Mouse (Mus musculus): ENCODE measurements around the gene Iqschfp. TPM values are rescaled to one million over a fixed set of nuclear protein-coding genes. Genes with fewer than 3 reads are reported as not detected.

Iqschfp gene
- polyA plus RNA-seq, 1 experiment from 2014 or later: 0.39 TPM

- no peak for DNase-seq (ENCODE audit: low spot score)
- H3K4me1 ChIP-seq (replicated peaks; ENCODE audit: control insufficient read depth, insufficient read depth, low read length): no peaks in the 10 kb centered on the region
- H3K36me3 ChIP-seq (ENCODE audit: control insufficient read depth, insufficient read depth, low read length): no peaks in the 10 kb centered on the region
- ATAC-seq (ENCODE audit: low FRiP score): no peak
- H3K9ac ChIP-seq (ENCODE audit: low read depth, low read length): no peak overlapping the region
- H3K4me2 ChIP-seq (replicated peaks; ENCODE audit: low read depth, low read length): no peak overlapping the region
- WGBS: 81% methylated on average over 3 of the region's 3 CpGs
- no peak overlapping the region for H3K4me3 ChIP-seq (ENCODE audit: low read depth, low read length)
- no peaks in the 10 kb centered on the region for H3K27me3 ChIP-seq (ENCODE audit: control insufficient read depth, insufficient read depth, low read length)
- H3K9me3 ChIP-seq (ENCODE audit: control insufficient read depth, low read length): no peaks in the 10 kb centered on the region
- H3K27ac ChIP-seq (ENCODE audit: low read depth, low read length): no peak overlapping the region
Observed at GRCm38 (mm10) chr3:68412262-68412661, 520.2 kb downstream of the Iqschfp start.

- H3K9me3 ChIP-seq (ENCODE audit: control insufficient read depth, low read length): no peaks in the 10 kb centered on the region
- H3K27me3 ChIP-seq (ENCODE audit: control insufficient read depth, insufficient read depth, low read length): no peaks in the 10 kb centered on the region
- no peaks in the 10 kb centered on the region for H3K4me1 ChIP-seq (replicated peaks; ENCODE audit: control insufficient read depth, insufficient read depth, low read length)
- DNase-seq (ENCODE audit: low spot score) (no peak), ATAC-seq (ENCODE audit: low FRiP score) (no peak)
- H3K36me3 ChIP-seq (ENCODE audit: control insufficient read depth, insufficient read depth, low read length): no peaks in the 10 kb centered on the region
- 83% methylated on average over 4 of the region's 4 CpGs for WGBS
- H3K4me3 ChIP-seq (ENCODE audit: low read depth, low read length): no peak overlapping the region
- no peak overlapping the region for H3K9ac ChIP-seq (ENCODE audit: low read depth, low read length)
- H3K27ac ChIP-seq (ENCODE audit: low read depth, low read length): no peak overlapping the region
- H3K4me2 ChIP-seq (replicated peaks; ENCODE audit: low read depth, low read length): no peak overlapping the region
Observed at GRCm38 (mm10) chr3:68419792-68420191, 527.8 kb downstream of the Iqschfp start.

- Histone ChIP-seq H3K9me3 (ENCODE audit: control insufficient read depth, low read length) (no peaks in the 10 kb centered on the region), H3K27me3 (ENCODE audit: control insufficient read depth, insufficient read depth, low read length) (no peaks in the 10 kb centered on the region), H3K9ac (ENCODE audit: low read depth, low read length) (no peak overlapping the region), H3K4me2 (replicated peaks; ENCODE audit: low read depth, low read length) (no peak overlapping the region), H3K36me3 (ENCODE audit: control insufficient read depth, insufficient read depth, low read length) (no peaks in the 10 kb centered on the region), H3K27ac (ENCODE audit: low read depth, low read length) (no peak overlapping the region), H3K4me1 (replicated peaks; ENCODE audit: control insufficient read depth, insufficient read depth, low read length) (no peaks in the 10 kb centered on the region), H3K4me3 (ENCODE audit: low read depth, low read length) (no peak overlapping the region)
- DNase-seq (ENCODE audit: low spot score) (no peak), ATAC-seq (ENCODE audit: low FRiP score) (no peak)
- WGBS: 90% methylated on average over 2 of the region's 2 CpGs
Observed at GRCm38 (mm10) chr3:68420927-68421326, 528.9 kb downstream of the Iqschfp start.

GRCm38 (mm10) chr3:68421849-68422248 lies 529.8 kb downstream of the Iqschfp start:
- Histone ChIP-seq H3K4me1 (replicated peaks; ENCODE audit: control insufficient read depth, insufficient read depth, low read length) (no peaks in the 10 kb centered on the region), H3K4me2 (replicated peaks; ENCODE audit: low read depth, low read length) (no peak overlapping the region), H3K36me3 (ENCODE audit: control insufficient read depth, insufficient read depth, low read length) (no peaks in the 10 kb centered on the region), H3K9ac (ENCODE audit: low read depth, low read length) (no peak overlapping the region), H3K27me3 (ENCODE audit: control insufficient read depth, insufficient read depth, low read length) (no peaks in the 10 kb centered on the region), H3K9me3 (ENCODE audit: control insufficient read depth, low read length) (no peaks in the 10 kb centered on the region), H3K27ac (ENCODE audit: low read depth, low read length) (no peak overlapping the region), H3K4me3 (ENCODE audit: low read depth, low read length) (no peak overlapping the region)
- WGBS: 83% methylated on average over 2 of the region's 2 CpGs
- DNase-seq (ENCODE audit: low spot score) (no peak), ATAC-seq (ENCODE audit: low FRiP score) (no peak)

- Histone ChIP-seq H3K36me3 (ENCODE audit: control insufficient read depth, insufficient read depth, low read length) (no peaks in the 10 kb centered on the region), H3K27me3 (ENCODE audit: control insufficient read depth, insufficient read depth, low read length) (no peaks in the 10 kb centered on the region), H3K9ac (ENCODE audit: low read depth, low read length) (no peak overlapping the region), H3K27ac (ENCODE audit: low read depth, low read length) (no peak overlapping the region), H3K4me1 (replicated peaks; ENCODE audit: control insufficient read depth, insufficient read depth, low read length) (no peaks in the 10 kb centered on the region), H3K4me3 (ENCODE audit: low read depth, low read length) (no peak overlapping the region), H3K9me3 (ENCODE audit: control insufficient read depth, low read length) (no peaks in the 10 kb centered on the region), H3K4me2 (replicated peaks; ENCODE audit: low read depth, low read length) (no peak overlapping the region)
- WGBS: 92% methylated on average over 5 of the region's 5 CpGs
- no peak for ATAC-seq (ENCODE audit: low FRiP score)
- DNase-seq (ENCODE audit: low spot score): no peak
Observed at GRCm38 (mm10) chr3:68428081-68428480, 536.0 kb downstream of the Iqschfp start.

- no peak for ATAC-seq (ENCODE audit: low FRiP score)
- 53% methylated on average over 7 of the region's 7 CpGs for WGBS
- H3K4me1 ChIP-seq (replicated peaks; ENCODE audit: control insufficient read depth, insufficient read depth, low read length): no peaks in the 10 kb centered on the region
- no peak for DNase-seq (ENCODE audit: low spot score)
- no peaks in the 10 kb centered on the region for H3K36me3 ChIP-seq (ENCODE audit: control insufficient read depth, insufficient read depth, low read length)
- no peak overlapping the region for H3K9ac ChIP-seq (ENCODE audit: low read depth, low read length)
- H3K9me3 ChIP-seq (ENCODE audit: control insufficient read depth, low read length): no peaks in the 10 kb centered on the region
- H3K4me3 ChIP-seq (ENCODE audit: low read depth, low read length): no peak overlapping the region
- no peak overlapping the region for H3K4me2 ChIP-seq (replicated peaks; ENCODE audit: low read depth, low read length)
- no peak overlapping the region for H3K27ac ChIP-seq (ENCODE audit: low read depth, low read length)
- no peaks in the 10 kb centered on the region for H3K27me3 ChIP-seq (ENCODE audit: control insufficient read depth, insufficient read depth, low read length)
Observed at GRCm38 (mm10) chr3:68434435-68434834, 542.4 kb downstream of the Iqschfp start.

GRCm38 (mm10) chr3:68434897-68435296 lies 542.9 kb downstream of the Iqschfp start:
- ATAC-seq (ENCODE audit: low FRiP score): no peak
- WGBS: 80% methylated on average over 2 of the region's 2 CpGs
- DNase-seq (ENCODE audit: low spot score): no peak

GRCm38 (mm10) chr3:68448480-68448879 lies 556.4 kb downstream of the Iqschfp start:
- H3K27ac ChIP-seq (ENCODE audit: low read depth, low read length): no peak overlapping the region
- H3K4me2 ChIP-seq (replicated peaks; ENCODE audit: low read depth, low read length): no peak overlapping the region
- no peak for DNase-seq (ENCODE audit: low spot score)
- ATAC-seq (ENCODE audit: low FRiP score): no peak
- 82% methylated on average over 2 of the region's 2 CpGs for whole genome bisulfite sequencing
- H3K36me3 ChIP-seq (ENCODE audit: control insufficient read depth, insufficient read depth, low read length): no peaks in the 10 kb centered on the region
- no peaks in the 10 kb centered on the region for H3K9me3 ChIP-seq (ENCODE audit: control insufficient read depth, low read length)
- no peaks in the 10 kb centered on the region for H3K4me1 ChIP-seq (replicated peaks; ENCODE audit: control insufficient read depth, insufficient read depth, low read length)
- no peak overlapping the region for H3K4me3 ChIP-seq (ENCODE audit: low read depth, low read length)
- H3K27me3 ChIP-seq (ENCODE audit: control insufficient read depth, insufficient read depth, low read length): no peaks in the 10 kb centered on the region
- no peak overlapping the region for H3K9ac ChIP-seq (ENCODE audit: low read depth, low read length)

More at GRCm38 (mm10) chr3:68434897-68435296, 542.9 kb downstream of the Iqschfp start:
- no peaks in the 10 kb centered on the region for H3K4me1 ChIP-seq (replicated peaks; ENCODE audit: control insufficient read depth, insufficient read depth, low read length)
- H3K27me3 ChIP-seq (ENCODE audit: control insufficient read depth, insufficient read depth, low read length): no peaks in the 10 kb centered on the region
- H3K36me3 ChIP-seq (ENCODE audit: control insufficient read depth, insufficient read depth, low read length): no peaks in the 10 kb centered on the region
- no peak overlapping the region for H3K27ac ChIP-seq (ENCODE audit: low read depth, low read length)
- H3K4me3 ChIP-seq (ENCODE audit: low read depth, low read length): no peak overlapping the region
- no peak overlapping the region for H3K4me2 ChIP-seq (replicated peaks; ENCODE audit: low read depth, low read length)
- H3K9me3 ChIP-seq (ENCODE audit: control insufficient read depth, low read length): no peaks in the 10 kb centered on the region
- no peak overlapping the region for H3K9ac ChIP-seq (ENCODE audit: low read depth, low read length)

- H3K4me3 ChIP-seq (ENCODE audit: low read depth, low read length): no peak overlapping the region
- 100% methylated on average over 1 of the region's 1 CpGs for WGBS
- ATAC-seq (ENCODE audit: low FRiP score) (no peak), DNase-seq (ENCODE audit: low spot score) (no peak)
- no peaks in the 10 kb centered on the region for H3K4me1 ChIP-seq (replicated peaks; ENCODE audit: control insufficient read depth, insufficient read depth, low read length)
- no peaks in the 10 kb centered on the region for H3K36me3 ChIP-seq (ENCODE audit: control insufficient read depth, insufficient read depth, low read length)
- no peak overlapping the region for H3K9ac ChIP-seq (ENCODE audit: low read depth, low read length)
- H3K9me3 ChIP-seq (ENCODE audit: control insufficient read depth, low read length): no peaks in the 10 kb centered on the region
- no peak overlapping the region for H3K4me2 ChIP-seq (replicated peaks; ENCODE audit: low read depth, low read length)
- no peaks in the 10 kb centered on the region for H3K27me3 ChIP-seq (ENCODE audit: control insufficient read depth, insufficient read depth, low read length)
- H3K27ac ChIP-seq (ENCODE audit: low read depth, low read length): no peak overlapping the region
Observed at GRCm38 (mm10) chr3:68451634-68452033, 559.6 kb downstream of the Iqschfp start.
